ENCODE assay signal across 22 mouse cellular contexts in the genomic region with DNA sequence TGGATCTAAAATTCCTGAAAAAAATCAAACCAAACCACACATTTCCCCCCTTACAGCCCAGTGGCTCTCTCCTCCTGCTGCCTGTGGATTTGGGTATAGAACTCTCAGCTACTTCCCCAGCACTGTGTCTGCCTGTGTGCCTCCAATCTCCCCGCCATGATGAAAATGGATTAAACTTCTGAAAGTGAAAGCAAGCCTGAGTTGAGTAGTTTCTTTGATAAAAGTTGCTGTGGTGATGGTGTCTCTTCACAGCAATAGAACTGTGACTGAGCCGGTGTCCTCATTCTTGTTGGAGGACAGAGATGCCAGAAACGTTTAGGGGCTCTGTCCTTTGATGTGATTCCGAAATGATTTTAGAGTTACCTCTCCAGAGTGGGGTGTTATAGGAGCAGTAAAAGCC. TPM values are rescaled to one million over a fixed set of nuclear protein-coding genes. Genes with fewer than 3 reads are reported as not detected.
DNase-seq lines count a peak whose midpoint lies in the region; ATAC-seq and TF ChIP-seq lines count a peak whose summit lies in the region.
"Had no signal": no experiment of that assay in that cellular context is flagged by ENCODE, and none has a peak within 500 bp of the region (broad histone marks: within the 10 kb centered on the region; RNA-seq: fewer than 3 reads in every experiment).

No protein-coding gene starts in this region.

- H3K27me3 ChIP-seq in CH12.LX (replicated peaks): no peaks in the 10 kb centered on the region
- H3K27me3 ChIP-seq: forebrain, embryonic 13.5 days; hindbrain, embryonic 13.5 days had no signal

- H3K79me2 ChIP-seq in CH12.LX (replicated peaks; ENCODE audit: control insufficient read depth, extremely low read depth, insufficient read depth, poor library complexity, severe bottlenecking): no peaks in the 10 kb centered on the region

- in situ Hi-C loops in CH12.LX (cut with MboI; ENCODE audit: low pct_ligation_motif_present, low pct_unique_long_range_greater_than_20kb, low sequenced_read_pairs): no loop called here

- dilution Hi-C loops in CH12.LX (cut with MboI; ENCODE audit: extremely low pct_ligation_motif_present, extremely low pct_unique_long_range_greater_than_20kb, low sequenced_read_pairs): no loop called here

- no peak overlapping the region for H3K4me3 ChIP-seq in CH12.LX (replicated peaks in 1 of 3; ENCODE audit: low read depth in 2 of 3, low read length in 2 of 3, poor library complexity in 1 of 3)
- H3K4me3 ChIP-seq: forebrain, embryonic 10.5 days; forebrain, embryonic 13.5 days; hindbrain, embryonic 10.5 days; hindbrain, embryonic 13.5 days had no signal

- H3K9ac ChIP-seq in CH12.LX (ENCODE audit: insufficient read depth, low read depth): no peak overlapping the region; the same call in 1 of the 2 replicates
- H3K9ac ChIP-seq: forebrain, embryonic 13.5 days; hindbrain, embryonic 13.5 days had no signal

- no peak for TF ChIP-seq CTCF in CH12.LX (conservative IDR thresholded peaks at IDR 0.05 in 1 of 2, IDR thresholded peaks at IDR 0.05 in 1 of 2; ENCODE audit: low read depth in 2 of 2, low read length in 2 of 2)

- H3K4me1 ChIP-seq in CH12.LX (ENCODE audit: control insufficient read depth in 1 of 2, insufficient read depth in 2 of 2): peaks cover 2 to 17% of the 10 kb centered on the region in 2 experiments; a peak in 3 of 4 replicates
- H3K4me1 ChIP-seq: forebrain, embryonic 10.5 days; forebrain, embryonic 13.5 days; hindbrain, embryonic 10.5 days; hindbrain, embryonic 13.5 days had no signal

- DNase-seq in CH12.LX (ENCODE audit: extremely low read depth): no peak
- peak; percentile 49 for DNase-seq in naive thymus-derived CD4-positive, alpha-beta T cell, adult 2 months (ENCODE audit: low read depth)
- no peak for DNase-seq in lung, postnatal 14 days
- no peak for DNase-seq in neural tube, embryonic 10.5 days (ENCODE audit: extremely low spot score, low spot score)
- no peak for DNase-seq in c-Kit-positive CD71-positive TER-119-positive erythroid progenitor cells, embryonic 14.5 days (ENCODE audit: low spot score)
- DNase-seq: adrenal gland, adult 2 months; adrenal gland, postnatal 14 days; cerebellum, adult 11-12 months; cerebellum, adult 8-10 months; cerebellum, postnatal 10 days; gastrocnemius, postnatal 10 days; gastrocnemius, postnatal 36 days; heart, postnatal 36 days had no signal

- no peak for TF ChIP-seq POLR2A in CH12.LX (IDR thresholded peaks at IDR 0.05; ENCODE audit: low read depth, low read length)

- TF ChIP-seq EP300 in CH12.LX (IDR thresholded peaks at IDR 0.05; ENCODE audit: low read length): no peak

- H3K36me3 ChIP-seq in CH12.LX (replicated peaks in 1 of 2; ENCODE audit: control insufficient read depth in 1 of 2, insufficient read depth in 1 of 2, low read length in 1 of 2): no peaks in the 10 kb centered on the region
- H3K36me3 ChIP-seq: forebrain, embryonic 10.5 days; hindbrain, embryonic 10.5 days; hindbrain, embryonic 13.5 days had no signal

- H3K4me2 ChIP-seq in CH12.LX (ENCODE audit: insufficient read depth, low read depth, poor library complexity, severe bottlenecking): 0 out of 2 replicates have a peak overlapping the region, but pooled peaks have one; percentile 16
- H3K4me2 ChIP-seq: forebrain, embryonic 13.5 days; heart, embryonic 11.5 days; hindbrain, embryonic 13.5 days had no signal

- no peaks in the 10 kb centered on the region for H3K9me3 ChIP-seq in CH12.LX (replicated peaks; ENCODE audit: low read length)
- H3K9me3 ChIP-seq: forebrain, embryonic 10.5 days; forebrain, embryonic 13.5 days; hindbrain, embryonic 10.5 days; hindbrain, embryonic 13.5 days had no signal

- H3K27ac ChIP-seq in CH12.LX (ENCODE audit: insufficient read depth, low read depth): no peak overlapping the region
- H3K27ac ChIP-seq: forebrain, embryonic 10.5 days; forebrain, embryonic 13.5 days; hindbrain, embryonic 10.5 days; hindbrain, embryonic 13.5 days had no signal

- peak; percentile 40 for ATAC-seq in activated CD4-positive, CD25-positive, alpha-beta regulatory T cell, adult 4 months
- ATAC-seq: forebrain, embryonic 13.5 days; forebrain, embryonic 16.5 days; hindbrain, embryonic 16.5 days; intestine, postnatal 0 days had no signal

- TF ChIP-seq RAD21 in CH12.LX (IDR thresholded peaks at IDR 0.05; ENCODE audit: low read depth, low read length): no peak

TF ChIP-seq in CH12.LX, 34 proteins besides CTCF, POLR2A, EP300 and RAD21:
- no peak for TF ChIP-seq POLR2AphosphoS2 (IDR thresholded peaks at IDR 0.05; ENCODE audit: low read depth, low read length)
- no peak for TF ChIP-seq MYC (IDR thresholded peaks at IDR 0.05; ENCODE audit: low read depth, low read length)
- no peak for TF ChIP-seq USF1 (IDR thresholded peaks at IDR 0.05; ENCODE audit: low read depth, low read length)
- no peak for TF ChIP-seq ZKSCAN1 (IDR thresholded peaks at IDR 0.05; ENCODE audit: borderline replicate concordance, low read depth, low read length)
- no peak for TF ChIP-seq NELFE (IDR thresholded peaks at IDR 0.05; ENCODE audit: low read depth, low read length)
- TF ChIP-seq ETS1 (conservative IDR thresholded peaks at IDR 0.05; ENCODE audit: low read depth, low read length): no peak

RNA-seq across cellular contexts. Expression of gene Iqgap1, which starts 4.9 kb away (rescaled TPM):
- total RNA-seq in CH12.LX (2012; rRNA removed) (77.0 and 87.5 TPM in 2 replicates), CH12.LX (2014; rRNA removed) (43.1 and 49.6 TPM in 2 replicates)
- polyA plus RNA-seq in CH12.LX (2012; ENCODE audit: insufficient read length, low read depth): 83.1 and 126 TPM in 2 replicates
- 100 to 1,000 TPM; 203 to 267 TPM for polyA plus RNA-seq in activated CD4-positive, CD25-positive, alpha-beta regulatory T cell, adult 4 months (2017; shearing (Covaris generic))

RNA-seq across cellular contexts. Expression of gene Zscan2, which starts 39.9 kb away (rescaled TPM):
- total RNA-seq in CH12.LX (2012; rRNA removed) (2.3 and 3.7 TPM in 2 replicates), CH12.LX (2014; rRNA removed) (0.82 and 1.3 TPM in 2 replicates)
- 1.7 TPM in 2 replicates for polyA plus RNA-seq in CH12.LX (2012; ENCODE audit: insufficient read length, low read depth)
- polyA plus RNA-seq in activated CD4-positive, CD25-positive, alpha-beta regulatory T cell, adult 4 months (2017; shearing (Covaris generic)): 1 to 10 TPM; 3.0 to 3.3 TPM
